Mouse (Mus musculus) embryonic facial prominence, embryonic 15.5 days (tissue): Measurements from ENCODE around the gene Erbin. TPM values are rescaled to one million over a fixed set of nuclear protein-coding genes. Genes with fewer than 3 reads are reported as not detected.

Experiments used
- ATAC-seq: fragments of 200-750 bp; cut with Nextera tagmentation; 2 replicates; pipeline ENCODE4 v1.8.0; 2017; ENCODE audit warnings: low read depth, moderate TSS enrichment; ENCODE audit not compliant: insufficient number of reproducible peaks, low FRiP score, low TSS enrichment
- H3K27ac ChIP-seq: fragments of 300-500 bp; sonication (generic); replicated peaks from 2 replicates; pipeline ENCODE4 v1.5.1; 2015; ENCODE audit warnings: mild to moderate bottlenecking, inconsistent platforms
- H3K27me3 ChIP-seq: fragments of 300-500 bp; sonication (generic); 2 replicates; pipeline ENCODE4 v1.6.1; 2015; ENCODE audit warnings: inconsistent platforms
- H3K36me3 ChIP-seq: fragments of 300-500 bp; sonication (generic); 2 replicates; pipeline ENCODE4 v1.6.1; 2015; ENCODE audit warnings: mild to moderate bottlenecking, inconsistent platforms
- H3K4me1 ChIP-seq: fragments of 300-500 bp; sonication (generic); 2 replicates; pipeline ENCODE4 v1.6.1; 2015; ENCODE audit warnings: inconsistent platforms
- H3K4me2 ChIP-seq: fragments of 300-500 bp; sonication (generic); replicated peaks from 2 replicates; pipeline ENCODE4 v1.6.1; 2015; ENCODE audit warnings: mild to moderate bottlenecking, inconsistent platforms
- H3K4me3 ChIP-seq: fragments of 300-500 bp; sonication (generic); replicated peaks from 2 replicates; pipeline ENCODE4 v1.5.1; 2015; ENCODE audit warnings: mild to moderate bottlenecking, inconsistent platforms
- H3K9ac ChIP-seq: fragments of 300-500 bp; sonication (generic); 2 replicates; pipeline ENCODE4 v1.6.1; 2015; ENCODE audit warnings: inconsistent platforms
- H3K9me3 ChIP-seq: fragments of 300-500 bp; sonication (generic); replicated peaks from 2 replicates; pipeline ENCODE4 v1.6.1; 2016; ENCODE audit warnings: inconsistent platforms
- WGBS: fragments of 180-500 bp; shearing (Covaris S2); methylation state at CpG from one replicate; pipeline ENCODE4 v1.1.7; 2015; 5-methylcytosine and 5-hydroxymethylcytosine counted together
- polyA plus RNA-seq: library from polyadenylated mRNA; unstranded; fragments of >200 nt; fragmentation: Nextera tagmentation; extraction: Ambion mirVana; gene quantifications from 2 replicates; pipeline ENCODE4 v1.2.1, GENCODE M21; 2015

Erbin gene
- polyA plus RNA-seq, 1 experiment from 2014 or later: 18.3 TPM

DNA sequence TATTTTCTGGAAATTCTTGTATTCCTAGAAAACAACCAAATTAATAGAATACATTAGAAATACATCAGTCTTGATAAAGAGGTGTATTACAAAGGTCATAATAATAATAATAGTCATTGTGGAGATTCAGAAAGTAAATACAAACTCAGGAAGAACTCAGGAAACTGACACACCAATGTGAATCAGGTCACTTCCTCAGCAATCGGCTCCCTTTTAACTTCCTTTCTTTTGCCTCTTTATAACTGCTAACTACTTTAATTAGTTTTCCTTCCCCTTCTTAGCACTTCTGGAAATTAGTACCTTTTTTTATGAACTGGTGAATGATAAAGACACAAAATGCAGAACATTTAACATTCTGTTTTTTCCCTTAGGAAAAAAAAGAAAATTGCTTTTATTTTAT, 51.4 kb downstream of the Erbin start:
- WGBS: 64% methylated on average over 1 of the region's 1 CpGs

GRCm38 (mm10) chr13:103862041-103862440, 58.3 kb downstream of the Erbin start:
- no peak for ATAC-seq
- Histone ChIP-seq H3K4me3 (no peak overlapping the region), H3K4me1 (no peaks in the 10 kb centered on the region), H3K27ac (no peak overlapping the region), H3K4me2 (no peak overlapping the region), H3K36me3 (peaks cover 19% of the 10 kb centered on the region; the same call in 1 of the 2 replicates), H3K9me3 (no peaks in the 10 kb centered on the region), H3K27me3 (no peaks in the 10 kb centered on the region), H3K9ac (no peak overlapping the region)
- WGBS: 79% methylated on average over 4 of the region's 4 CpGs

More for the DNA sequence above, 51.4 kb downstream of the Erbin start:
- Histone ChIP-seq H3K4me3 (no peak overlapping the region), H3K27ac (no peak overlapping the region), H3K27me3 (no peaks in the 10 kb centered on the region), H3K9ac (no peak overlapping the region), H3K9me3 (no peaks in the 10 kb centered on the region), H3K4me1 (no peaks in the 10 kb centered on the region), H3K36me3 (peaks cover 11% of the 10 kb centered on the region; the same call in 1 of the 2 replicates), H3K4me2 (no peak overlapping the region)
- ATAC-seq: no peak

DNA sequence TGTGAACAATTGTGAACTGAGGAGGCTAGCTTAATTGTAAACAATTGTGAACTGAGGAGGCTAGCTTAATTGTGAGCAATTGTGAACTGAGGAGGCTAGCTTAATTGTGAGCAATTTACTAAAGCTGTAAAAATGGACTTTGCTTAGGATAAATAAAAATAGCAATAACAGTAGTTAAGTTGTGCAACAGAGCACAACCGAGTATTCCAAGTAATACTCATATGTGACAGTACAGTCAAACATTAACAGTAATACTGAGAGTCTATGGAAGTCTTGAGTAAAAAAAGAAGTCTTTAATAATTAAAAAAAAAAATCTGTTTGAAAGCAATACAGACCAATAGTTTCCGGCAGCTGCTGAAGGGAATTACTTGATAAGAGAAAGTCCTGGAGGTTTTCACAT, 61.3 kb downstream of the Erbin start:
- no peaks in the 10 kb centered on the region for H3K27me3 ChIP-seq
- WGBS: 85% methylated on average over 2 of the region's 2 CpGs
- no peaks in the 10 kb centered on the region for H3K4me1 ChIP-seq
- no peak overlapping the region for H3K9ac ChIP-seq
- no peak for ATAC-seq
- H3K4me3 ChIP-seq: no peak overlapping the region
- H3K27ac ChIP-seq: no peak overlapping the region
- H3K4me2 ChIP-seq: no peak overlapping the region
- no peaks in the 10 kb centered on the region for H3K9me3 ChIP-seq
- H3K36me3 ChIP-seq: peaks cover 18% of the 10 kb centered on the region

DNA sequence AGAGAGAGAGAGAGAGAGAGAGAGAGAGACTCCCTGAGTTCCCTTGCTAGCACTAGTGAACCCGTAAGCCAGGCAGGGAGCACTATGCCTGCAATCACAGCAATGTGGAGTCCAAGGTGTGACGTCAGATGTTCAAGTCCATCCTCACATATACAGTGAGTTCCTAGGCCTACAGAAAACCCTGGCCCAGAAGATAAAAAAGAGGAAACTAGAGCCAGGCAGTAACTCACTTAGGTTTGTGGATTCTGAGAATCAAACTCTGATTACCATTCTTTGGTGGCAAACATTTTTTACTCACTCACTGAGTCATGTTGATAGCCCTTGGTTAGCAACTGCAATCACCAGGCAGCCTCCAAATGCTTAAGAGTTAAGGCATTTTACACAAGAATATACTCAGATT, 72.7 kb downstream of the Erbin start:
- no peaks in the 10 kb centered on the region for H3K27me3 ChIP-seq
- WGBS: 96% methylated on average over 2 of the region's 2 CpGs
- H3K36me3 ChIP-seq: peaks cover 28% of the 10 kb centered on the region
- no peak overlapping the region for H3K4me2 ChIP-seq
- ATAC-seq: no peak
- no peak overlapping the region for H3K27ac ChIP-seq
- no peaks in the 10 kb centered on the region for H3K4me1 ChIP-seq
- H3K9ac ChIP-seq: no peak overlapping the region
- no peaks in the 10 kb centered on the region for H3K9me3 ChIP-seq
- H3K4me3 ChIP-seq: no peak overlapping the region

DNA sequence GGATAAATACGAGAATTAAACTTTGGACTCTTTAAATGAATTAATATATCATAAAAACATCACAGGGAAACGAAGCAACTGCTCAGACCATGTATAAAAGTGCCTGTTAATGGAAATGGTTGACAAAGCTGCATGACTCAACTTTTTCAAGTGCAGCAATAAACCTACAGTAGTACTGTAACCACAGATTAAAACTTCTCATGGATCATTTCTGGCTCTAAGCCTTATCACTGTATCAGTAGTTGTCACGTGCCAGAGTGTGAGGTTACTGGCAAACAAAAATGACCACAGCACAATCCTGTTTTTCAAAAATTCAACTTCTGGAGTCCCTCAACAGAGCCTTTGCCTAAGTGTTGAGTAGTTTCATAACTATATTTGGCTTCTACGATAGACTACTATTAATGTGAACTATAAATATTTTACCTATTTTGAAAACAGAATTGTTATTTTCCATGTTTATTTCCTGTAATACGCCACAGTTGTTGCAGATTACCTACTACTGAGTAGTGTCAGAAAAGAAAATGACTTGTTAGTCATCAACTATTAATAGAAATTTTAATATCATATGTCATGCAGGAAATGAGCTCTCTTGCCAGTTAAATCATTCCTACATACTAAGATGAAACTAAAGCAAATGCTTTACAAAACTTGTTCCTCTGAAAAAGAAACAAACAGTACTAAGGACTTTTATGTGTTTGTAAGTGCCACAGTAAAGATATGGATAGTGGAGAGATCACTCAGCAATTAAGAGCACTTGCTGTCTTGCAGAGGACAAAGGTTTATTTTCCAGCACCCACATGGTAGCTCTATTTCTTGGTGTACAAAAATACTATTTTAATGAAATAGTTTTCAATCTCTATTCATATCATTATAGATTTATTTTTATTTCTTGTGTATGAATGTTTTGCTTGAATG, 78.8 kb downstream of the Erbin start:
- H3K27me3 ChIP-seq: no peaks in the 10 kb centered on the region
- no peak overlapping the region for H3K27ac ChIP-seq
- peaks cover 47% of the 10 kb centered on the region for H3K36me3 ChIP-seq
- H3K9me3 ChIP-seq: no peaks in the 10 kb centered on the region
- no peaks in the 10 kb centered on the region for H3K4me1 ChIP-seq
- 90% methylated on average over 5 of the region's 5 CpGs for WGBS
- no peak for ATAC-seq
- H3K4me3 ChIP-seq: no peak overlapping the region
- no peak overlapping the region for H3K9ac ChIP-seq
- no peak overlapping the region for H3K4me2 ChIP-seq

GRCm38 (mm10) chr13:103838619-103839018, 81.7 kb downstream of the Erbin start:
- WGBS: 84% methylated on average over 2 of the region's 2 CpGs
- Histone ChIP-seq H3K9me3 (no peaks in the 10 kb centered on the region), H3K27me3 (no peaks in the 10 kb centered on the region), H3K4me2 (no peak overlapping the region), H3K4me3 (no peak overlapping the region), H3K36me3 (peaks cover 52% of the 10 kb centered on the region), H3K9ac (no peak overlapping the region), H3K4me1 (no peaks in the 10 kb centered on the region), H3K27ac (no peak overlapping the region)
- ATAC-seq: no peak

- no peak overlapping the region for H3K4me2 ChIP-seq
- peaks cover 30% of the 10 kb centered on the region for H3K36me3 ChIP-seq
- H3K9me3 ChIP-seq: no peaks in the 10 kb centered on the region
- 68% methylated on average over 2 of the region's 2 CpGs for WGBS
- H3K4me1 ChIP-seq: no peaks in the 10 kb centered on the region
- H3K27ac ChIP-seq: no peak overlapping the region
- H3K4me3 ChIP-seq: no peak overlapping the region
- no peaks in the 10 kb centered on the region for H3K27me3 ChIP-seq
- no peak for ATAC-seq
- no peak overlapping the region for H3K9ac ChIP-seq
Observed at GRCm38 (mm10) chr13:103829623-103830135, 90.6 kb downstream of the Erbin start.

- H3K36me3 ChIP-seq: peaks cover 35% of the 10 kb centered on the region
- H3K9ac ChIP-seq: no peak overlapping the region
- ATAC-seq: no peak
- no peaks in the 10 kb centered on the region for H3K4me1 ChIP-seq
- H3K4me3 ChIP-seq: no peak overlapping the region
- no peaks in the 10 kb centered on the region for H3K27me3 ChIP-seq
- no peak overlapping the region for H3K27ac ChIP-seq
- WGBS: 92% methylated on average over 1 of the region's 1 CpGs
- H3K4me2 ChIP-seq: no peak overlapping the region
- H3K9me3 ChIP-seq: no peaks in the 10 kb centered on the region
Observed at GRCm38 (mm10) chr13:103822270-103822669, 98.0 kb downstream of the Erbin start.

- no peak overlapping the region for H3K4me2 ChIP-seq
- 86% methylated on average over 5 of the region's 5 CpGs for WGBS
- H3K9me3 ChIP-seq: no peaks in the 10 kb centered on the region
- no peak for ATAC-seq
- H3K9ac ChIP-seq: no peak overlapping the region
- H3K4me1 ChIP-seq: no peaks in the 10 kb centered on the region
- H3K27me3 ChIP-seq: no peaks in the 10 kb centered on the region
- no peak overlapping the region for H3K4me3 ChIP-seq
- H3K36me3 ChIP-seq: peaks cover 41% of the 10 kb centered on the region
- no peak overlapping the region for H3K27ac ChIP-seq
Observed at GRCm38 (mm10) chr13:103819377-103819776, 100.9 kb downstream of the Erbin start.

DNA sequence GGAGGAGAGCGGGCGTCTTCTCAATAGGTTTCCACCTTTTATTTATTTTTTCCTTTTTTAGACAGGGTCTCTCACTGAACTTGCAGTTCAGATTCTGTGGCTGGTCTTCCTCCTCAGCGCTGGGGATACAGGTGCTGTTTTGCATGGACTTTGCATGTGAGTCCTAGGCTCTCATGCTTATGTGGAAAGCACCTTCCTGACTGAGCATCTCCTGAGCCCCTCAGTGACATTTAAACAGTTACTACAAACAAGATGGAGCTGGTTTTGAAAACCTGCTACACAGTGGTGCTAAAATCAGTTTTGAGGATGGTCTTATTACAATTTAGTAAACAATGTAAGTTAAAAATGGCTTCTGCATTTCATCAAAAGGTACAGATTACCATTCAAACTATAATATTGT, 102.4 kb downstream of the Erbin start:
- H3K36me3 ChIP-seq: peaks cover 33% of the 10 kb centered on the region
- H3K9ac ChIP-seq: no peak overlapping the region
- H3K9me3 ChIP-seq: no peaks in the 10 kb centered on the region
- WGBS: 90% methylated on average over 3 of the region's 3 CpGs
- H3K4me1 ChIP-seq: no peaks in the 10 kb centered on the region
- H3K27me3 ChIP-seq: no peaks in the 10 kb centered on the region
- no peak overlapping the region for H3K27ac ChIP-seq
- no peak overlapping the region for H3K4me3 ChIP-seq
- H3K4me2 ChIP-seq: no peak overlapping the region
- ATAC-seq: no peak

- 84% methylated on average over 5 of the region's 5 CpGs for WGBS
- Histone ChIP-seq H3K36me3 (0 out of 2 replicates have a peak, but pooled peaks cover under 1% of the 10 kb centered on the region), H3K4me3 (no peak overlapping the region), H3K9ac (no peak overlapping the region), H3K4me1 (no peaks in the 10 kb centered on the region), H3K9me3 (no peaks in the 10 kb centered on the region), H3K27me3 (no peaks in the 10 kb centered on the region), H3K27ac (no peak overlapping the region), H3K4me2 (no peak overlapping the region)
- no peak for ATAC-seq
Observed at GRCm38 (mm10) chr13:103807464-103807863, 112.8 kb downstream of the Erbin start.
